Mouse (Mus musculus): ENCODE measurements at regions not wholly inside any gene's neighbourhood (a gene's known extent, or its start where the extent isn't known, plus 50 kb on each side); places are given as distances from the start of the nearest gene placed in this dataset.

GRCm38 (mm10) chr2:166274016-166274346, 118.5 kb upstream of the Sulf2 start:
- H3K4me3 ChIP-seq, result no peak overlapping the region
- H3K27me3 ChIP-seq (ENCODE audit: control insufficient read depth, insufficient read depth, insufficient read length), result no peaks in the 10 kb centered on the region
- H3K4me2 ChIP-seq (ENCODE audit: low read depth), result no peak overlapping the region
- no peak for TF ChIP-seq MAX (IDR thresholded peaks at IDR 0.05; ENCODE audit: low read depth)
- TF ChIP-seq POLR2AphosphoS2 (IDR thresholded peaks at IDR 0.05; ENCODE audit: insufficient read length, low read depth), result no peak
- TF ChIP-seq POLR2A (IDR thresholded peaks at IDR 0.05; ENCODE audit: insufficient read length, low read depth), result no peak
- no peak for TF ChIP-seq CEBPB (IDR thresholded peaks at IDR 0.05; ENCODE audit: insufficient read depth, poor library complexity, severe bottlenecking)
- H3K79me2 ChIP-seq (ENCODE audit: control insufficient read depth, insufficient read depth), result no peaks in the 10 kb centered on the region
- H3K36me3 ChIP-seq (ENCODE audit: control insufficient read depth, insufficient read depth), result no peaks in the 10 kb centered on the region
- H3ac ChIP-seq (ENCODE audit: control insufficient read depth, insufficient read length), result no peak overlapping the region

- H3K4me3 ChIP-seq, result no peak overlapping the region
- no peaks in the 10 kb centered on the region for H3K79me2 ChIP-seq (ENCODE audit: control insufficient read depth, insufficient read depth)
- H3K36me3 ChIP-seq (ENCODE audit: control insufficient read depth, insufficient read depth), result no peaks in the 10 kb centered on the region
- TF ChIP-seq POLR2A (IDR thresholded peaks at IDR 0.05; ENCODE audit: insufficient read length, low read depth), result no peak
- no peak for TF ChIP-seq TCF3 (IDR thresholded peaks at IDR 0.05; ENCODE audit: insufficient read length, low read depth)
- no peak for TF ChIP-seq MYOG (IDR thresholded peaks at IDR 0.05; ENCODE audit: control insufficient read depth in 1 of 3, insufficient read depth in 1 of 3, insufficient read length in 2 of 3, low read depth in 2 of 3)
- TF ChIP-seq MAX (IDR thresholded peaks at IDR 0.05; ENCODE audit: low read depth), result no peak
- no peak for TF ChIP-seq USF1 (IDR thresholded peaks at IDR 0.05; ENCODE audit: low read depth)
- TF ChIP-seq TCF12 (IDR thresholded peaks at IDR 0.05; ENCODE audit: insufficient read depth, poor library complexity, severe bottlenecking), result no peak
- no peak for TF ChIP-seq REST (IDR thresholded peaks at IDR 0.05; ENCODE audit: insufficient read depth, insufficient read length)
- no peak for TF ChIP-seq POLR2AphosphoS2 (IDR thresholded peaks at IDR 0.05; ENCODE audit: insufficient read length, low read depth)
- TF ChIP-seq SRF (IDR thresholded peaks at IDR 0.05; ENCODE audit: control insufficient read depth, insufficient read length, low read depth), result no peak
- no peak for TF ChIP-seq CEBPB (IDR thresholded peaks at IDR 0.05; ENCODE audit: insufficient read depth, poor library complexity, severe bottlenecking)
- no peak for TF ChIP-seq MYOD1 (IDR thresholded peaks at IDR 0.05; ENCODE audit: control insufficient read depth in 1 of 3, insufficient read length in 2 of 3, low read depth in 2 of 3)
- TF ChIP-seq E2F4 (IDR thresholded peaks at IDR 0.05; ENCODE audit: insufficient read depth), result no peak
- H3K27me3 ChIP-seq (ENCODE audit: control insufficient read depth, insufficient read depth, insufficient read length), result no peaks in the 10 kb centered on the region
- no peak overlapping the region for H3K4me2 ChIP-seq (ENCODE audit: low read depth)
- no peak overlapping the region for H3ac ChIP-seq (ENCODE audit: control insufficient read depth, insufficient read length)
Measured at GRCm38 (mm10) chr2:166273312-166274015, 118.0 kb upstream of the Sulf2 start.

DNA sequence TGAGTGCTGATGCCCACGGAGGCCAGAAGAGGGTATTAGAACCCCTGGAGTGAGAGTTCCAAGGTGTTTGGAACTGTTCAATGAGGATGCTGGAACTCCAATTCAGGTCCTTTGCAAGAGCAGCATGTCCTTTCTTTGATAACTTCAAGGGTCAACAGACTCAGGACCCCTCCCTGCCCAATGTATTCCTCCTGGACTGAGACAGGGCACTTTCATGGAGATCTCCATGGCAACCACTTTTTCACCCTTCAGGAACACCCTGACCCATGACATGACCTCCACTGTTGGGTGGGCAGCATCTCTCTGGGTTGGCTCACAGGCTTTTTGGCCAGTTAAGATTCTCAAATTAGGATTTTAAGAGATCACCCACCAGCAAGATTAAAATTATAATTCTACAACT, 117.4 kb upstream of the Sulf2 start:
- TF ChIP-seq TCF12 (IDR thresholded peaks at IDR 0.05; ENCODE audit: insufficient read depth, poor library complexity, severe bottlenecking), result no peak
- no peak for TF ChIP-seq POLR2AphosphoS2 (IDR thresholded peaks at IDR 0.05; ENCODE audit: insufficient read length, low read depth)
- TF ChIP-seq CEBPB (IDR thresholded peaks at IDR 0.05; ENCODE audit: insufficient read depth, poor library complexity, severe bottlenecking), result no peak
- no peaks in the 10 kb centered on the region for H3K79me2 ChIP-seq (ENCODE audit: control insufficient read depth, insufficient read depth)
- no peak overlapping the region for H3K4me3 ChIP-seq
- no peak overlapping the region for H3K4me2 ChIP-seq (ENCODE audit: low read depth)
- no peak overlapping the region for H3ac ChIP-seq (ENCODE audit: control insufficient read depth, insufficient read length)
- H3K36me3 ChIP-seq (ENCODE audit: control insufficient read depth, insufficient read depth), result no peaks in the 10 kb centered on the region
- H3K27me3 ChIP-seq (ENCODE audit: control insufficient read depth, insufficient read depth, insufficient read length), result no peaks in the 10 kb centered on the region

DNA sequence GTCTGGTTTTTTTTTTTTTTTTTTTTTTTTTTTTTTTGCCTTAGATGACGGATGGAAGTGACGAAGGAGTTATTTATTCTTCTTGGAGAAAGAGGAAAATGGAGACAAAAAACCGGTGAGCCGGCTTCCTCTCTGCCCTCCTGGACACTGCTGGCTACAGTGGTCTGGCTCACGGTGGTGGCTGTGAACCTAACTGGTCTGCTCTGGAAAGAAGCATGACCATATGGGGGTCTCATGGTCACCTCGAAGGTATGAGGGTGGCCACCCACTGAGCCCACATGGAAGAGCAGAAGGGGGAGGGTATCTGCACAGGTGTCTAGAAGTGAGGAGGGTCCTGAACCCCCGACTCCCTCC, 116.7 kb upstream of the Sulf2 start:
- Histone ChIP-seq H3K79me2 (ENCODE audit: control insufficient read depth, insufficient read depth) (no peaks in the 10 kb centered on the region), H3K4me3 (no peak overlapping the region), H3K27me3 (ENCODE audit: control insufficient read depth, insufficient read depth, insufficient read length) (no peaks in the 10 kb centered on the region), H3K4me2 (ENCODE audit: low read depth) (no peak overlapping the region), H3K36me3 (ENCODE audit: control insufficient read depth, insufficient read depth) (no peaks in the 10 kb centered on the region), H3ac (ENCODE audit: control insufficient read depth, insufficient read length) (no peak overlapping the region)
- TF ChIP-seq USF1 (IDR thresholded peaks at IDR 0.05; ENCODE audit: low read depth), result no peak
- TF ChIP-seq TCF12 (IDR thresholded peaks at IDR 0.05; ENCODE audit: insufficient read depth, poor library complexity, severe bottlenecking), result no peak
- no peak for TF ChIP-seq MYOG (IDR thresholded peaks at IDR 0.05; ENCODE audit: control insufficient read depth in 1 of 3, insufficient read depth in 1 of 3, insufficient read length in 2 of 3, low read depth in 2 of 3)
- no peak for TF ChIP-seq MAX (IDR thresholded peaks at IDR 0.05; ENCODE audit: low read depth)
- no peak for TF ChIP-seq POLR2AphosphoS2 (IDR thresholded peaks at IDR 0.05; ENCODE audit: insufficient read length, low read depth)
- no peak for TF ChIP-seq SRF (IDR thresholded peaks at IDR 0.05; ENCODE audit: control insufficient read depth, insufficient read length, low read depth)
- TF ChIP-seq CEBPB (IDR thresholded peaks at IDR 0.05; ENCODE audit: insufficient read depth, poor library complexity, severe bottlenecking), result no peak

DNA sequence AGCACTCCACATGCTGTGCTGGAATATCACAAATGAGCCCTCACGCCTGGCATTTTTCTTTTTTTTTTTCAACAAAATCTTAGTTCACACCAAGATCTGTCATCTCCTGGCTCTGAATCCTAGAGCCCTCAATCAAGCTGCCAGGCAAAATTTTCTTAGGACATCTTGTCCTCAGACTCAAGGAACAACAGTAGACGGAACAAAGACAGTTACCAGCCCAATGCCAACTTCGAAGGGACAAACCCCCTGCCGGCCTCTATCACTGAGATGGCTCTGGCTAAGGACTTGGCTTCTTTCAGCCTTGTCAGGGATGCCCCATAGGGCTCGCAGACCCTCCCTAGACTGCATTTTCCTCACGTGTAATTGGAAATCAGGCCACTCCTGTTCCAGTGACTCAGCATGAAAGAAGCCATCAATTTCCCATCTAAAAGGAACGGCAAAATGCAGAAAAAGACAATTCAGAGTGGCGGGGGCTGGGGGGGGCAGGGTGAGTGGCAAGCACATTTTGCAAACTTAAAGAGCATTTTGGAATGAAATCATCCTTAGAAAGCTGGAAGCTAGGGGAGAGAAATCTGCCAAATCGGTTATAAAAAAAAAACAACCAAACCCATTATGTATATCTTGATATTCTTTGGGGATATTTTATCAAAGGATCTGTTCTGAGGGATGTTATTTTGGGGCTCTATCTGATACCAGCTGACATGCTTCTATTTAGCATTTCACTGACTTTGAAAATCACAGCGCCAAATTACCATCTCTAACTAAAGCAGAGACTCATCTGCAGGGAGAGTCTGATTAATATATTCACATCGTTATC, 116.1 kb upstream of the Sulf2 start:
- Histone ChIP-seq H3K36me3 (ENCODE audit: control insufficient read depth, insufficient read depth) (no peaks in the 10 kb centered on the region), H3ac (ENCODE audit: control insufficient read depth, insufficient read length) (no peak overlapping the region), H3K79me2 (ENCODE audit: control insufficient read depth, insufficient read depth) (no peaks in the 10 kb centered on the region), H3K4me2 (ENCODE audit: low read depth) (no peak overlapping the region), H3K27me3 (ENCODE audit: control insufficient read depth, insufficient read depth, insufficient read length) (no peaks in the 10 kb centered on the region), H3K4me3 (no peak overlapping the region)
- no peak for TF ChIP-seq E2F4 (IDR thresholded peaks at IDR 0.05; ENCODE audit: insufficient read depth)
